Mouse (Mus musculus): ENCODE data around the gene Ticrr. TPM values are rescaled to one million over a fixed set of nuclear protein-coding genes. Genes with fewer than 3 reads are reported as not detected.

Ticrr gene
- total RNA-seq (2021) = not detected
- long read RNA-seq = 0 reads

GRCm38 (mm10) chr7:79659578-79660290, at the start of gene Ticrr:
Gene Ticrr, plus strand, starts transcription at chr7:79660196.
- peak; percentile 87 to 95 for DNase-seq (ENCODE audit: low spot score in 2 of 2)

- peak in 1 of 2 experiments; percentile 23 for DNase-seq (ENCODE audit: low spot score in 2 of 2)
These were observed 48.1 kb upstream of the Ticrr start for GRCm38 (mm10) chr7:79611901-79612300.

- peak in 1 of 2 experiments; percentile 82 for DNase-seq (ENCODE audit: low spot score in 2 of 2)
These were observed 47.2 kb upstream of the Ticrr start for GRCm38 (mm10) chr7:79612783-79613182.

GRCm38 (mm10) chr7:79613314-79613713, 46.7 kb upstream of the Ticrr start:
- no peak for DNase-seq (ENCODE audit: low spot score in 2 of 2)

GRCm38 (mm10) chr7:79615008-79615407, 45.0 kb upstream of the Ticrr start:
- DNase-seq (ENCODE audit: low spot score in 2 of 2) = no peak

GRCm38 (mm10) chr7:79615941-79616340, 44.1 kb upstream of the Ticrr start:
- DNase-seq (ENCODE audit: low spot score in 2 of 2) = no peak

- no peak for DNase-seq (ENCODE audit: low spot score in 2 of 2)
These were observed 42.6 kb upstream of the Ticrr start, which contains the start of gene Rhcg for GRCm38 (mm10) chr7:79617418-79617817. Gene Rhcg, minus strand, starts transcription at chr7:79617657.

- DNase-seq (ENCODE audit: low spot score in 2 of 2) = no peak
These were observed 40.5 kb upstream of the Ticrr start for GRCm38 (mm10) chr7:79619493-79619892.

- DNase-seq (ENCODE audit: low spot score in 2 of 2) = no peak
These were observed 36.9 kb upstream of the Ticrr start for GRCm38 (mm10) chr7:79623086-79623485.

- peak; percentile 39 to 56 for DNase-seq (ENCODE audit: low spot score in 2 of 2)
These were observed 33.8 kb upstream of the Ticrr start for GRCm38 (mm10) chr7:79626170-79626569.

- DNase-seq (ENCODE audit: low spot score in 2 of 2) = no peak
These were observed 31.6 kb upstream of the Ticrr start for GRCm38 (mm10) chr7:79628271-79628913.

- DNase-seq (ENCODE audit: low spot score in 2 of 2) = no peak
These were observed 28.1 kb upstream of the Ticrr start for GRCm38 (mm10) chr7:79631773-79632348.

- no peak for DNase-seq (ENCODE audit: low spot score in 2 of 2)
These were observed 12.8 kb upstream of the Ticrr start for GRCm38 (mm10) chr7:79647233-79647632.

GRCm38 (mm10) chr7:79649005-79649404, 11.0 kb upstream of the Ticrr start:
- peak; percentile 19 to 72 for DNase-seq (ENCODE audit: low spot score in 2 of 2)

GRCm38 (mm10) chr7:79654185-79654584, 5.8 kb upstream of the Ticrr start:
- DNase-seq (ENCODE audit: low spot score in 2 of 2) = no peak

GRCm38 (mm10) chr7:79654586-79654985, 5.4 kb upstream of the Ticrr start:
- no peak for DNase-seq (ENCODE audit: low spot score in 2 of 2)

- DNase-seq (ENCODE audit: low spot score in 2 of 2) = no peak
These were observed 525 bp downstream of the Ticrr start for GRCm38 (mm10) chr7:79660291-79661150.

- no peak for DNase-seq (ENCODE audit: low spot score in 2 of 2)
These were observed 1.4 kb downstream of the Ticrr start for GRCm38 (mm10) chr7:79661253-79661890.

GRCm38 (mm10) chr7:79666690-79667089, 6.7 kb downstream of the Ticrr start:
- no peak for DNase-seq (ENCODE audit: low spot score in 2 of 2)

- DNase-seq (ENCODE audit: low spot score in 2 of 2) = no peak
These were observed 11.1 kb downstream of the Ticrr start for GRCm38 (mm10) chr7:79670900-79671604.
